ENCODE assay signal across 11 mouse cellular contexts in the genomic region with DNA sequence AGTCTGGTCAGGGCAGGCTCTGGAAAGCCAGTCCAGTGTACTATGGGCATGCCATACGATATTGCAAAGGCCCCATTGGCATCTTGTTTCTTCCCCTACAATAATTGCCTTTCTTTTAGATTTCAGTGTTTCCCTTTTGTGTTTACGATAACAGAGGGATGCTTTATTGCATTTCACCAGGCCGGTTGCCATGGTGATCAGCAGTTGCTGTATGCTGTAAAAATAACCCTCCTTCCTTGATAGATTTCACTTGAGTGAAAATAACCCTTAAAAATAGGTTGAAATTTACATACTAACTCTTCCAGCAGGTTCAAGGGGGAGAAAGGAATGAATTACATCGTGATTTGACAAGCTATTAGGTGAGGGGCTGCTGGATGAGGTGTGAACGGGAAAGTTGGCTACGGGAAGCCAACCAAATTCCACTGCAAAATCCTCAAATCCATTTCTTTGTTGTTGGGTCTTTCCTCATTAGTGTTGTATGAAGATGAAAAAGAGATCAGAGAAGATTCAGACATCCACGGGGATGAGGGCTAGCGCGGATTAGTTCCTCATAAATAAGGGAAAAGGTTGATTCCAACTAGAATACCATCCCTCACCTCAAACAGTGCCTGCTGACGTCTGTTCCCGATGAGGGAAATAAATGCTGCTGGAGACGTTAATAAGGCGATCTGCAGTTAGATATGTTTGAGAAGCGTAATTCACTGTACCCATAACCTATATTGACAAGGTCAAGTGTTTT.
DNase-seq lines count a peak whose midpoint lies in the region; TF ChIP-seq lines count a peak whose summit lies in the region.
"Had no signal": no experiment of that assay in that cellular context is flagged by ENCODE, and none has a peak within 500 bp of the region (broad histone marks: within the 10 kb centered on the region; RNA-seq: fewer than 3 reads in every experiment).

No protein-coding gene starts in this region.

- peak overlapping the region; percentile 40 for H3K27ac ChIP-seq in layer of hippocampus, adult 2 months

- TF ChIP-seq CTCF in layer of hippocampus, adult 2 months (conservative IDR thresholded peaks at IDR 0.05): no peak

- DNase-seq in R1 (ENCODE audit: low read depth, low spot score): peak; percentile 5
- peak; percentile 72 for DNase-seq in brain, embryonic 18.5 days (ENCODE audit: low read depth, low spot score)
- DNase-seq in layer of hippocampus, adult 2 months (ENCODE audit: low spot score in 2 of 2): peak; percentile 33 to 35
- DNase-seq in mesoderm, embryonic 11.5 days (ENCODE audit: low read depth, low spot score): peak; percentile 35
- DNase-seq in ovary, postnatal 14 days (ENCODE audit: low spot score): no peak
- no peak for DNase-seq in gastrocnemius, postnatal 4 days (ENCODE audit: low spot score in 2 of 2)
- DNase-seq in thymus, adult 18-20 months: no peak
- DNase-seq: kidney, adult 9 months; lung, postnatal 14 days; thymus, postnatal 25 days had no signal

- no peak overlapping the region; the same call in 1 of the 2 replicates for H3K4me3 ChIP-seq in layer of hippocampus, adult 2 months
- H3K4me3 ChIP-seq: heart, embryonic 12.5 days had no signal

Comparison
In these comparisons a context has a peak if more than half of its experiments do, and no peak if none do; other contexts are left out.
1. DNase-seq: peak in R1 (single experiment), brain, embryonic 18.5 days (single experiment), layer of hippocampus, adult 2 months (2 of 2) and mesoderm, embryonic 11.5 days (single experiment); none in ovary, postnatal 14 days (single experiment), gastrocnemius, postnatal 4 days (0 of 2) and thymus, adult 18-20 months (0 of 2).